Mouse (Mus musculus) layer of hippocampus, adult 8-10 months (tissue): ENCODE results near the gene Spice1. TPM values are rescaled to one million over a fixed set of nuclear protein-coding genes. Genes with fewer than 3 reads are reported as not detected.
A peak's percentile ranks its signal among the peaks of the same experiment; 100 is the strongest.

Experiments
- DNase-seq, 2 experiments: peaks; one replicate each; pipeline ENCODE4 v3.0.0; 2022; ENCODE audit warnings: low spot score in 2 of 2
- total RNA-seq, 4 experiments: library from RNA; stranded (reverse); gene quantifications; 2 replicates each; pipeline ENCODE4 v1.2.4; 2022

The Spice1 gene
- total RNA-seq, result 10 to 100 TPM; 16.3 to 19.5 (median 17.9) TPM

DNA sequence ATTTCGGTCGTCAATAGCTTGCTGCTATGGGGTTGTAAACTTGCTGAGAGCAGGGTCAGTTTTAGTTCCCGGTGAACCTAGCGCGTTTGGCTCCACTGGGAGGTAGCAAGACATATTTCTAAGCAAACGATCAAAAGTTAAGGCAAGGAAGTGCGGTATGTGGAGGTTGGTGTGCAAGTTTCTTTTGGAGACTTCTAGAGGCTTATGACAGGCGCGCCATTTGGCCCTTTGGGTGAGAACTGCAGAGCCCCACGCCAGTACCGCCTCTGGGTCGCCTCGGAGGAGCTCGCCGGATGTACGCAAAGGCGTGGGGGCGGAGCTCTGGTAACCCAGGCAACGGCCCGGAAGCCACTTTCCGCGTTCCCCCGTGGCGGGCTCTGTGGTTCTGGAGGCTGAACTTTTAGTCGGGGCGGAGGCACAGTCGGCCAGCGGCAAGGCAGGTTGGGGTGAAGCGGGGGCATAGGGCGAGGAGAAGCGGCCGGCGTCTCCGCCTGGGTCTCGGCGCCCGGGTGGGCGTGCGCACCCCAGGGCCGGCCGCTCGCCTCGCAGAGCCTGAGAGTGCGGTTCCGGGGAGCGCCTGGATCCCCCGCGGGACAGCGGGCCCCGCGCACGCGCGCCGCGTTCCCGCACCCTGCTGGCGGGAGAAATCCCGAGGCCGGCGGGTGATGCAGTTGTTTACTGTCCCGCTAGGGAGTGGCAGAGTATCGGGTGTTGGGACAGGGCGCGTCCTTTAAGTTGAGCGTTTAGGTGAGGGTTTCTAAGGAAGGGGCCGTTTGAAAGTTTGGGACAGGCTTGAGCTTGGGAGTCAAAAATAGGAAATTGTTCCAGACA is at the start of gene Spice1:
Gene Spice1 (plus strand): TSS at position 51 of the 831 bp plus-strand sequence.
- DNase-seq, result peak; percentile 85 to 90

- DNase-seq, result no peak
Observed at GRCm38 (mm10) chr16:44299438-44300093, 47.4 kb upstream of the Spice1 start.

DNA sequence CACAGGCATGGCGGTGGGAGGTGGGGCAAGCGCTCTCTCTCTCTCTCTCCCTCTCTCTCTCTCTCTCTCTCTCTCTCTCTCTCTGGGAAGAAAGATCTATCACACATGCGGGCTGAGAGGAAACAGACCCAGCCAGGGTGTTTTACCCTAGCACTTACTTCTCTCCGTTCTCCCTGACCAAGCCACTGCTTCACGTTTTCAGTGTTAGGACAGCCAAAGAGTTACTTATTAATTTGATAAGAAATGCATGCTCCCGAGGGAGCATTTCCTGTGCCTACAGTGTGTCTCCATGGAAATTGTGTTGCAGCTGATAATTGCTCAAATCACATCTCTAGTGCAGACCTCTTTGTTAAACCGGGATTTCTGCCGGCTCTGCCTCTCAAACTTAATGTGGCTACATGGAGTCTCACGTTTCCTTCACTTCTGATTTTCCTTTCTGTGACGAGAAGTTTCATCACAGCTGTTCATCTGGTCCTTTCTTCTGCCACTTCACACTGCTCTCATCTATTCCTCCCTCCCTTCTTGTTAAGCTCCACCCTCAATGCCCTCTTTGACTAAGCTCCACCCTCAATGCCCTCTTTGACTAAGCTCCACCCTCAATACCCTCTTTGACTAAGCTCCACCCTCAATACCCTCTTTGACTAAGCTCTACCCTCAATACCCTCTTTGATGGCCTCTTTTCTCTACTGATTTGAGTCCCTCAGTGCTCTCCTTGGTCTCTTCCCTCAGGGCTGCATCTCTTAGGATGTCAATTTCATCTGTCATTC is 44.6 kb upstream of the Spice1 start:
- DNase-seq, result no peak

- DNase-seq, result no peak
Observed at GRCm38 (mm10) chr16:44303822-44304221, 43.1 kb upstream of the Spice1 start.

DNA sequence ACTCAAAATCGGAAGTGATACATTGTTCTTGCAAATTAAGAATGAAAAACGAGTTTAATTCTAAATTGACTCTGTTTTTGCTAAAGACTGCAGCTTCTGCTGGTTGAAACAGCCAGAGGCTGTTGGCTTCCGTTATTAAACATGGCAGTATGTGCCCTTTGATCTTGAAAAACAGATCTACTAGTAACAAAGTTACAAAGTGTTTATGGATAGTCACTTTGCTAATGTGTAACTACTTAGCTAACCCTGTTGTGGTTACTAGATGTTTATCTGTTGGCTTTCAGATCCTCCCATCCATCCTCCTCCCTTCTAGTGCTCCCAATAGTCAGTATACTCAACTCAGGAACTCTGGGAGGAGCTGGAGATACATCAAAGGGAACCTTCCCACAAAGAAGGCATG is 41.3 kb upstream of the Spice1 start:
- DNase-seq, result no peak

GRCm38 (mm10) chr16:44313422-44313821 is 33.5 kb upstream of the Spice1 start:
- no peak for DNase-seq

DNA sequence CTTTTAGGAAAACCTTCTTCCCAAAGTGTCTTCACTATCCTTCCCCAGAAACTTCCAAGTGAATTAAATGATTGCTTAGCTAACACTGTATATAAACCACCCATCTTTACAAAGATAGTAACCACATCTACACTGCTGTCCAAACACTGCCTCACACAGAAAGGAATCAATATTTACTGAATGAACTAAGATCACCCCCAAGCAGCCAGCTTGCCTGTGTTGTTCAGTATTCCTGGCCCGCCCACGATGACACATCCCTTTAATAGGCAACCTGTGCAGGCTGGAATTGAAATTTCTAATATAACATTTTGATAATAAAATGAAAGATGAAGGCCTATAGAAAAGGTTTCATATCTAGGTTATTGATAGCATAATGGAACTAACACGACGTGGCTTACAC is 30.6 kb upstream of the Spice1 start:
- no peak for DNase-seq

DNA sequence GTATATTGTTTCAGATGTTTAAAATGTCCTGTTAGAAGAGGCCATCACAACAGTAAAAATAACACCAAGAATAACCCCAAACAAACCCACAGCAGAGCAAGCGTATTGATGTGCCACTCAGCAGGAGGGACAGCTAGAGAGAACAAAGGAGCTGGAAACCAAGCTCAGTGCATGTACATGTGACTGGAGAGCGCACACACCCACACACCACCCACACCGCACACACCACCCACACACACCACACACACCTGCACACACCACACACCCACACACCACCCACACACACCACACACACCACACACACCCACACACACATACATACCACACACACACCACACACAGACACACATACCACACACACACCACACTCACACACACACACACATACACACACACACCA is 26.7 kb upstream of the Spice1 start:
- no peak for DNase-seq

- no peak for DNase-seq
Observed at GRCm38 (mm10) chr16:44328644-44329043, 18.3 kb upstream of the Spice1 start.

GRCm38 (mm10) chr16:44330657-44331056 is 16.3 kb upstream of the Spice1 start:
- no peak for DNase-seq

GRCm38 (mm10) chr16:44331154-44331553 is 15.8 kb upstream of the Spice1 start:
- no peak for DNase-seq

DNA sequence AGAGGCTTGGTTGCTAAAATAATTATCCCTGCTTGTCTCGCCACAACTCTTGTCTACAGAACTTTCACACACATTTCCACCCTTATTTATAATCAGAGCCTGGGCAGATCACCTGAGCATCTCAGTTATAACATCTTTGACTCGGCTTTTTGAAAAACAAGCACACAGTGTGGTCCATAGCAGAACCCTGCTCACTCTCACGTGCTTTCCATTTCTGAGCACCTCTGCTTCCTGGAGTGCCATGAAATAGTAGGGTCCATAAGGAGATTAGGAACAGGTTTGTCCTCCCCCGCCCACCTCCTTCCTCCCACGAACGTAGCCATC is 15.3 kb upstream of the Spice1 start:
- no peak for DNase-seq

DNA sequence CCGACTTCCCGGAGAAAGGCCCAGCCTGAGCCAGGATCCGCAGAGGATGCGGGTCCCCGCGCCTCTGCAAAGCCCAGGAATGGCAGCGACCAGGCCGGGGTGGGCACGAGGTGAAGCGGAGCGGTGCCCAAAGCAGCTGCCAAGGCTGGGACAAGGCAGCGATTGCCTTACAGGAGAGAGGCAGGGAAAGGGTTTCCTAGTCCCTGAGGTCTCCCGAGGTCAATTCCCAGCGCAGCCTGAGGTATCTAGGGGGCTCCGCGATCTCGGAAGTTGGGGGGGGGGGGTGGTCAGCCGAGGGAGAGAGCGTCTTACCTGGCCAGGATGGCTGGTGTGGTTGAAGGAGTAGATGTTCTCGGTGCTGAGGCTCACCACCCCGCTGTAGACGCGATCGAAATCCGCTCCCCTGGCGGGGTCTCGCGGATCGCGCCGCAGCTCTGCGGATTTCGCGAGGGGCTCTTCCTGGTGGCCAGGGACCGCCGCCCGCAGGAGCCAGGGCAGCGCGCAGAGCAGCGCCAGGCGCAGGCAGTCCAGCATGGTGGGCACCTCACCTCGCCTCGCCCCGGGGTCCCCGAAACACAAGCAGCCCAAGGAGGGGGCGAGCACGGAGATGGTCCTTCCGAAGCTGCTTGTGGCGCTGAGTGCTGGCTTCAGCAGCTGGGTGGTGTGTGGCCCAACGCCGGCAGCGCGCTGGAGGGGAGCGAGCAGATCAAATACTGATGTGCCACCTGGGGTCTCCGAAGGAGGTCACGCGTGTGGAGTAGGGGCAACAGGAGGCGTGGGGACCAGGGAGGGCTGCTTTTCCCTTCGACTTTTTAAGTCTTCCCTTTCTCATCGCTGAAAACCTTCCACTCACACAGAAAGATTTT is 14.7 kb upstream of the Spice1 start:
- DNase-seq, result peak in 1 of 2 experiments; percentile 32

DNA sequence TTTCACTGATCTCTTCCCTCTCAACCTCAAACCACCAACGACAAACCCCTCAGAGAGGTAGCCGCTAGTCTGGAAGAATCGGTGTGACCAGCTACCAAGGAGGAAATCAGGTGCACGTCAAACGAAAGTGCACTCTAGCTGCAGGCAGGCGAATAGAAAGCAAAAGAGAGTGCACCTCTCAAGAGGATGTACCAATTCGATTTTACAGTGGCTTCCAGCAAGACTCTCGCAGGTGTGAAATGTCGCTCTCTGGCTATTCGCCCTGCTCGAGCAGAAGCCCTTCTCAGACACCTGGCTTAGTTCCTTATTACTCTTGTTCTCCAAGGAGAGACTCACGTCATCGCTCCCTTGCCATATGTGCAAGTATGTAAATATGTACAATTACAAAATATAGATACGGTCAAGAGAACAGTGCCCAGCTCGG is 14.0 kb upstream of the Spice1 start, which contains the start of gene Sidt1:
Gene Sidt1 (minus strand): TSS at position 336 of the 424 bp plus-strand sequence.
- peak in 1 of 2 experiments; percentile 44 for DNase-seq

GRCm38 (mm10) chr16:44337541-44337940 is 9.4 kb upstream of the Spice1 start:
- no peak for DNase-seq

DNA sequence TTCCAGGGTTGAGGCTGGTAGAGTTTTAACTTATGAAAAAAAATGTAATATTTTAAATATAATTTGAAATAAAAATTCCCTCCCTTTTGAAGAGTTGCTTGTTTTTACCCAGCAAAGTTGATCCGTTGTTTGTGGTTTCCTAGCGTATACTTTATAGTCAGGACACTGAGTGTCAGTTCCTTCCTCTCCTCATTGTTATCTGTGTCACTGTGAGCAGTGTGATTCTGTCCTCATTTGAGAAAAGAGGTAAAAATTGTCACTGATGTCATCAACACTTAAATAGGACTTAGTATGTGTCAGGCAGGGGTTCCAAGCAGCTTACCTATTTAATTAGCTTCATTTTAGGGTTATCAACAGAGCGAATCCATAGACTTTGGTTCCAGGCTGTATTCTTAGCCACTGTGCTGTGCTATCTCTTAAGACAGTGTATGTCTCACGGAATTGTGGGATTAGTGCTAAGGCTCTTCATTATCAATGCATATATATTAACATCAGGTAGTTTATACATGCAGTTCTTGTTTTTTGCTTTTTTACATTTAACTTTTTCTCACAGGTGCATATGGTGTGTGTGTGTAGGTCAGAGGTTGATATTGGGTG is 3.0 kb downstream of the Spice1 start:
- DNase-seq, result no peak

DNA sequence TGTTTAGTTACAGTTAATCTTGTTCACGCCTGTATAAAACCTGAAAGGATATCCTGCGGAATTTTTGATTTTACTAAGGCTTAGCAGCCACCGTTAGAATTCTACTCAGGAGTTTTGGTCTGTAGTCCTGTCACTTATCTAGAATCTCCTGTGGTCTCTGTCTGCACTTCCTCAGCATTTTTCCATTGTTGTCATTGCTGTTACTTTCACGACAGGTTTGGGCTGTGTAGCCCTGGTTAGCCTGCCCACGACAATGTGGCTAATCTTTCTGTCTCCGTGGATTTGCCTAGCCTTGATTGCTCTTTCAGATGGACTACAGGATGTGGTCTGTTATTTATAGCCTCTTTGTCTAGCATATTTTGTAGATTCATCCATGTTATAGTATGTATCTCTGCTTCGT is 9.4 kb downstream of the Spice1 start:
- DNase-seq, result no peak

DNA sequence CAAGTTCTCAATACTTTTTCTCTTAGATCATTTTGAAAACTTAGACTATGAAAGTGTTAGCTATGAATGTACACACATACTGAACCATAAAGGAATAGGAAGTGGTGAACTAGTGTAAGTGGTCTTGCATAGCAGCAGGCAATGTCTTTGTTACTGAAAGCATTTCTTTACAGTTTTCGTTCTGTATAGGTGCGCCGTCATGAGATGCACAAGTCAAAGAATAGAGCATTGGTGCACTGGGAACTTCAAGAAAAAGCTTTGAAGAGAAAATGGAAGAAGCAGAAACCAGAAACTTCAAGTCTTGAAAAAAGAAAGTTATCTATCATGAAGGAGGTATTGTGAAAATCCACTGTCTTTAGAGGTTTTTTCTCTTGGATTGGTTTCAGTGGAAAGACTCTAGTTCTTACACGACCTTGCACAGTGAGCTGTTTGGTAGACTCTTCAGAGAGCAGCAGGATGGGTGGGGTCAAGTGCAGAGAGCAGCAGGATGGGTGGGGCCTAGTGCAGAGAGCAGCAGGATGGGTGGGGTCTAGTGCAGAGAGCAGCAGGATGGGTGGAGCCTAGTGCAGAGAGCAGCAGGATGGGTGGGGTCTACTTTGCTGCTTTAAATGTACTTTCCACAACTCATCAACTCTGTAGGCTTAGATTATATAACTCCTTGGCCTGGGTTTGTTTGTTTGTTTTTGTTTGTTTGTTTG is 10.8 kb downstream of the Spice1 start:
- DNase-seq, result no peak

GRCm38 (mm10) chr16:44361921-44362890 is 15.3 kb downstream of the Spice1 start:
- DNase-seq, result peak in 1 of 2 experiments; percentile 32
